16 mouse cellular contexts compared by ENCODE assay signal in genomic region chr16:90303988-90304299, GRCm38 (mm10).
"Had no signal": no experiment of that assay in that cellular context is flagged by ENCODE, and none has a peak within 500 bp of the region (broad histone marks: within the 10 kb centered on the region; RNA-seq: fewer than 3 reads in every experiment).

No protein-coding gene starts in this region.

- ATAC-seq: midbrain, embryonic 15.5 days had no signal

- H3K4me3 ChIP-seq: limb, embryonic 13.5 days; liver, embryonic 15.5 days; midbrain, embryonic 12.5 days; midbrain, embryonic 15.5 days had no signal

- H3K9me3 ChIP-seq: limb, embryonic 13.5 days; liver, embryonic 15.5 days; midbrain, embryonic 12.5 days; midbrain, embryonic 15.5 days had no signal

- H3K4me2 ChIP-seq: limb, embryonic 13.5 days; liver, embryonic 11.5 days; liver, embryonic 15.5 days; midbrain, embryonic 12.5 days; midbrain, embryonic 15.5 days had no signal

- H3K36me3 ChIP-seq: limb, embryonic 13.5 days; liver, embryonic 15.5 days; midbrain, embryonic 12.5 days; midbrain, embryonic 15.5 days had no signal

- H3K27ac ChIP-seq: limb, embryonic 13.5 days; liver, embryonic 15.5 days; midbrain, embryonic 12.5 days; midbrain, embryonic 15.5 days; stomach, postnatal 0 days had no signal

- H3K4me1 ChIP-seq: liver, embryonic 15.5 days had no signal

- H3K9ac ChIP-seq: limb, embryonic 13.5 days; liver, embryonic 15.5 days; midbrain, embryonic 12.5 days; midbrain, embryonic 15.5 days had no signal

- DNase-seq: kidney, adult 9 months; kidney, postnatal 14 days; kidney, postnatal 4 days; left cerebral cortex, postnatal 4 days; lung, adult 2 months; lung, postnatal 14 days; lung, postnatal 4 days; thymus, adult 2 months; thymus, postnatal 14 days; thymus, postnatal 4 days had no signal

- H3K27me3 ChIP-seq: midbrain, embryonic 12.5 days; midbrain, embryonic 15.5 days had no signal
